Mouse (Mus musculus) megakaryocyte, embryonic 14.5 days (primary cell): ENCODE data around the gene Ptpn1. TPM values are rescaled to one million over a fixed set of nuclear protein-coding genes. Genes with fewer than 3 reads are reported as not detected.
A peak's percentile ranks its signal among the peaks of the same experiment; 100 is the strongest.

ENCODE experiments used
- H3K27me3 ChIP-seq: replicated peaks from 2 replicates; pipeline ENCODE3; 2012; ENCODE audit warnings: inconsistent platforms
- H3K36me3 ChIP-seq: replicated peaks from 2 replicates; pipeline ENCODE3; 2012; ENCODE audit warnings: low read length, inconsistent platforms, mixed read lengths
- H3K4me1 ChIP-seq: 2 replicates; pipeline ENCODE4 v1.6.1; 2012; ENCODE audit warnings: inconsistent platforms
- H3K4me3 ChIP-seq: replicated peaks from 2 replicates; pipeline ENCODE3; 2012; ENCODE audit warnings: moderate library complexity, mild to moderate bottlenecking, inconsistent platforms
- H3K9me3 ChIP-seq: 2 replicates; pipeline ENCODE4 v1.6.1; 2012; ENCODE audit warnings: inconsistent platforms
- FLI1 ChIP-seq: IDR thresholded peaks from 2 replicates; pipeline ENCODE4 v1.6.1; 2012; ENCODE audit warnings: low read length, inconsistent platforms, mixed read lengths
- GATA1 ChIP-seq: IDR thresholded peaks from 3 replicates; pipeline ENCODE4 v1.6.1; 2012; ENCODE audit warnings: mixed read lengths, low read length, inconsistent platforms, borderline replicate concordance
- polyA plus RNA-seq: library from polyadenylated mRNA; stranded (reverse); fragments of >175 nt; gene quantifications from 2 replicates; pipeline ENCODE4 v1.2.3, GENCODE M21; 2012; ENCODE audit warnings: low replicate concordance; ENCODE audit not compliant: insufficient read depth

Ptpn1 gene
- polyA plus RNA-seq, 1 experiment = 120 TPM

DNA sequence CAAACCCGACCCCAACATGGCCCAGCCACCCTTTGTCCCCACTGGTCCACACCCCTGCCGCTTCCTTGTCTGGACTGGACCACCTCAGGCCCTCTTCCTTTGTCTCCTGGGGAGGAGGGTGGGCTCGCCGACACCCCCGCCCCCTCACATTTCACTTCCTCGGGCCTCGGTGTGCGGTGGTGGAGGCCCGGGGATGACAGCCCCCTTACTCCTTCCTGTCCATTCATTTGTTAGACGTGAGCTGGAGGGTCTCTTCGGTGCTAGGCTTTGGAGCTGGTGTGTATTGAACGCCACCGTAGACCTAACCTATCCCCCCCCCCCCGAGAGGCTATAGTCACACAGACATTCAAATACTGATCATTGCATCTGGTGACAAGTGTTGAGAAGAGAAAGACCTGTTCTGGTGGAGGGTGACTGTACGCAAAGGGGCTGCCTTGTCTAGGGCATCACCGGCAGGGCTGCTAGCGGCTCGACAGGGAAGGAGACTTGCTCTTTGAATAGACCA, 922 bp downstream of the Ptpn1 start:
- no peaks in the 10 kb centered on the region for H3K9me3 ChIP-seq
- no peaks in the 10 kb centered on the region for H3K27me3 ChIP-seq
- peaks cover 84% of the 10 kb centered on the region for H3K4me1 ChIP-seq
- H3K4me3 ChIP-seq = peak overlapping the region; percentile 98
- TF ChIP-seq FLI1 = no peak
- no peak for TF ChIP-seq GATA1
- peaks cover 27% of the 10 kb centered on the region for H3K36me3 ChIP-seq

- H3K4me3 ChIP-seq = peak overlapping the region; percentile 98
- peaks cover 84% of the 10 kb centered on the region for H3K4me1 ChIP-seq
- no peaks in the 10 kb centered on the region for H3K9me3 ChIP-seq
- no peaks in the 10 kb centered on the region for H3K27me3 ChIP-seq
- peaks cover 31% of the 10 kb centered on the region for H3K36me3 ChIP-seq
- TF ChIP-seq FLI1 = no peak
- TF ChIP-seq GATA1 = no peak
Measured at GRCm38 (mm10) chr2:167933397-167933796, 1.5 kb downstream of the Ptpn1 start.

DNA sequence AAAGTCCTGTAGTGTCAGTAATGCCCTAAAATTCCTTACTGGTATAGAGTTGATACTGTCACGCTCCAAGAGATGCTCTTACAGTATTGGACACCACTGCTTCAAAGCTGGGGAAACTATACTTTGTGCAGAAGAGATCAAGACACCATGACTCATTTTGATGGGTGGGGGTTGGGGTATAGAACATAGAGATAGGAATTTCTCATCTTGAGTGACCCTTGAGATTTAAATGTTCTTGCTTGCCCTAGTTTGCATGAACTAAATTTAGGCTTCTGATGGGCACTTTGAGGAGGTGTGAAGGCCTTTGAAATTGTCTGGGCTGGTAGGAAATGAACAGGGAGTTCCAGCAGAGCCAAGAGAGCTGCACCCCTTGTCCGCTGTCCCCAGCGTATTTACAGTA, 4.1 kb downstream of the Ptpn1 start:
- peaks cover 57% of the 10 kb centered on the region for H3K36me3 ChIP-seq
- no peaks in the 10 kb centered on the region for H3K9me3 ChIP-seq
- H3K27me3 ChIP-seq = no peaks in the 10 kb centered on the region
- peak overlapping the region; percentile 87 for H3K4me3 ChIP-seq
- peaks cover 86% of the 10 kb centered on the region for H3K4me1 ChIP-seq
- no peak for TF ChIP-seq GATA1
- no peak for TF ChIP-seq FLI1

GRCm38 (mm10) chr2:167938786-167939185, 6.9 kb downstream of the Ptpn1 start:
- peaks cover 74% of the 10 kb centered on the region for H3K36me3 ChIP-seq
- peak overlapping the region; percentile 80 for H3K4me3 ChIP-seq
- no peak for TF ChIP-seq FLI1
- TF ChIP-seq GATA1 = no peak
- H3K4me1 ChIP-seq = peaks cover 100% of the 10 kb centered on the region
- no peaks in the 10 kb centered on the region for H3K27me3 ChIP-seq
- no peaks in the 10 kb centered on the region for H3K9me3 ChIP-seq

- Histone ChIP-seq H3K9me3 (no peaks in the 10 kb centered on the region), H3K4me1 (peaks cover 100% of the 10 kb centered on the region), H3K27me3 (no peaks in the 10 kb centered on the region), H3K4me3 (peak overlapping the region; percentile 80), H3K36me3 (peaks cover 77% of the 10 kb centered on the region)
- TF ChIP-seq FLI1 = no peak
- no peak for TF ChIP-seq GATA1
Measured at GRCm38 (mm10) chr2:167939204-167939603, 7.3 kb downstream of the Ptpn1 start.

DNA sequence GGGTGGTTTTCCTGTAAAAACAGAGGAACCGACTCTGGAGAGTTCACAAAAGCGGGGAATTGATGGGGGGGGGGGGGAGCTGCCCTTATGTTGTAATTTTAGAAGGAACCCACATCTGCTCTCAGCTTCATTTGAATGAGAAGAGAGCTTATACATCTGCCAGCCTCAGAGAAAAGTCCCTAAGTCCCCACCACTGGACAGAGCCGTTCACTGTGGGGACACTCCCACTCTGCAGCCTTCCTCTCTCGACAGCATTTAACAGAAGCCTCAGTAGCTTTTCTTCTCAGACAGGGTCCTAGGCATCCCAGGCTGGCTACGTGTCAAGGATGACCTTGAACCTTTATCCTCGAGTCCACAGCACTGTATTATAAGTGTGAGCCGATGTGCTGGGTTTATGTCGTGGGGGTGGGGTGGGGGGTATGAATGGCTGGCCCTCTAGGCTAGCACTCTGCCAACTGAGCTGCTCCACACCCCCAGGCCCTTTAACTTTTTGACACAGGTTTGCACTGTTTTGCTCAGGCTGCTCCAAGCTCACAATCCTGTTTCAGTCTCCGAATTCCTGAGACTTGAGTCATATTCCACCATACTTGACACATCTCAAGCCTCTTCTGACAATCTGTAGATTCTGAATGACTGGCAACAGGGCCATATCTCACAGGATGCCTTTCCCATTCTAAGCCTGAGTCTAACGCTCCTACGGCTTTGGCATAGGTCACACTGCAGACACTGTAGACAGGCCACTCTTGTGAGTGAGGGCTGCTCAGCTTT, 8.0 kb downstream of the Ptpn1 start:
- Histone ChIP-seq H3K4me1 (peaks cover 100% of the 10 kb centered on the region), H3K27me3 (no peaks in the 10 kb centered on the region), H3K9me3 (no peaks in the 10 kb centered on the region), H3K36me3 (peaks cover 83% of the 10 kb centered on the region), H3K4me3 (peak overlapping the region; percentile 89)
- TF ChIP-seq GATA1 (no peak), FLI1 (no peak)

DNA sequence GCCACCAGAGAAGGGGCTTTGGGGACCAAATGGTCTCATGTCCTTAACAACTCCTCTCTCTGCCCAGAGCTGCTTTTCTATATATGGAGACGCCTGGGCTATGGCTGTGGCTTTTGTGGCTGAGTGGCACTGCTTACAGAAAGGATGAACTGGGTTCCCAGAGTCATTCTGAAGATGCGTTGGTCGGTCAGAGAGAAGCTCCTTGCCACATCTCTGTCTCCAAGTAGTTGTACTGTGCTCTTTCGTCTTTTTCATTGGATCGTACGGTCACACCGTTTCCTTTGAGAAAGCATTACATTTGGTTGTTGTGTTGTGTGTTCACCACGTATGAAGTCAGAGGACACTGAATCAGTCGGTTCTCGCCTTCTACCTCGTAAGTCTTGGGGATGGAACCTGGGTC, 8.8 kb downstream of the Ptpn1 start:
- Histone ChIP-seq H3K36me3 (peaks cover 85% of the 10 kb centered on the region), H3K9me3 (no peaks in the 10 kb centered on the region), H3K4me1 (peaks cover 100% of the 10 kb centered on the region), H3K27me3 (no peaks in the 10 kb centered on the region), H3K4me3 (peak overlapping the region; percentile 89)
- TF ChIP-seq GATA1 (no peak), FLI1 (no peak)

GRCm38 (mm10) chr2:167941320-167941719, 9.5 kb downstream of the Ptpn1 start:
- Histone ChIP-seq H3K27me3 (no peaks in the 10 kb centered on the region), H3K36me3 (peaks cover 80% of the 10 kb centered on the region), H3K4me3 (peak overlapping the region; percentile 89), H3K9me3 (no peaks in the 10 kb centered on the region), H3K4me1 (peaks cover 100% of the 10 kb centered on the region)
- TF ChIP-seq GATA1 (no peak), FLI1 (no peak)

DNA sequence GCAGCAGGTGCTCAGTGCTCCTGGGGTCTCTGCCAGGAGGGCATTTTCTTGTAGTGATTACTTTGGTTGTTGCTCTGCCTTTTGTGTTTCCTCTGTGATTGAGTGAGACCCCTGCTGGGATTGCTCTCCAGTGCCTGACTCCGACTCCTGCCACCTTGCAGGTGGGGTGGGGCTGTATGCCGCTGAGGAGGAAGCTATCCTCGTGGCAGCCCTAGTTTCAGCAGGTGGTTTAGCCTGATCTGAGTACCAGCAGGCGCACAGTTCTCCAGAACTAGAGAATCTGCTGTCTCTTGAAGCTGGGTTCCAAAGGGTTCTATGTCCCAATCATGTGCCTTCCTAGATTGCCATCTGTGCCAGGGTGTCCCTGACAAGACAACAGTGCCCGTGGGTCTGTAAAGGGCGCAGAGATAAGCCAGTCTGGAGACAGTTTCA, 9.9 kb downstream of the Ptpn1 start:
- Histone ChIP-seq H3K36me3 (peaks cover 77% of the 10 kb centered on the region), H3K4me3 (peak overlapping the region; percentile 89), H3K4me1 (peaks cover 100% of the 10 kb centered on the region), H3K27me3 (no peaks in the 10 kb centered on the region), H3K9me3 (no peaks in the 10 kb centered on the region)
- TF ChIP-seq GATA1 (no peak), FLI1 (no peak)

DNA sequence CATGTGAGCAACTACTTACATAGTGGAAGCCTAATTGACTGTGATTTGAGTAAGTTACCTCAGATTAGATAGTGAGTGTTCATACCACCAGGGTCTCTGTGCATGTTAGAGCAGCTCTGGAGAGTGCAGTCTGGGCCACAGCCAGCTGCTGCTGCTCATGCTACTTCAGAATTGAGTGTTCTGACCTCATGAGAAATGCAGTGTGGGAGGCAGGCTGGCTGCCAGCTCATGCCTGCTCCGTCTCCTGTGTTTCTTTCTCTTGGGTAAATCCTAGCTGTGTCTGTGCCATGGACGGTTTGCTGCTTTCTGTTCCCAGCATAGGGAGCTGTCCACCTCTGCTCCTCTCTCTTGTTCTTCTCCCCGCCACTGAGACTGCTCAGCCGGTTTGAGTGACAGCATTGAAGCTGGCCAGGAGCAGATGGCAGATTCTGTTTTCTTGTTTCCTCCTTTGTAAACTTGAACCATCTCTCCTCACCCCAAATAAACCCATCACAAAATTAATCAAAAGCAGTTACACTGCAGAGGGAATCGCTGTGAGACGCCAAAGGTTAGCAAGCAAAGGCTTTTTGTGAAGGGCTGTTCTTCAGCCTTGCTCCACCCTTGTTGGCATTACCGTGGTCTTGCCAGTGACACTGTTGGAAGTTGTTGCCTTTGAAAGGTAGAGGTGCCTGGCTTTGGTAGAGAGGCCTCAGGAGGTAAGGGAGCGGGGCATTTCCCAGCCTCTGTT, 10.5 kb downstream of the Ptpn1 start:
- H3K27me3 ChIP-seq = no peaks in the 10 kb centered on the region
- H3K36me3 ChIP-seq = peaks cover 77% of the 10 kb centered on the region
- no peaks in the 10 kb centered on the region for H3K9me3 ChIP-seq
- H3K4me3 ChIP-seq = peak overlapping the region; percentile 89
- peaks cover 100% of the 10 kb centered on the region for H3K4me1 ChIP-seq
- no peak for TF ChIP-seq GATA1
- TF ChIP-seq FLI1 = no peak
